Mouse (Mus musculus) erythroblast, adult 5-6 weeks (primary cell): ENCODE measurements around the gene Adam30. TPM values are rescaled to one million over a fixed set of nuclear protein-coding genes. Genes with fewer than 3 reads are reported as not detected.
"Not testable (repeated sequence)": the region's sequence is repeated elsewhere in the genome, so short reads cannot be mapped to it uniquely, and the experiment has no call there.

Source experiments
- ATAC-seq: replicated peaks from 2 replicates; pipeline ENCODE4 v1.8.0; 2016; ENCODE audit warnings: moderate number of reproducible peaks, mild to moderate bottlenecking, moderate TSS enrichment, inconsistent platforms; ENCODE audit not compliant: poor library complexity, low FRiP score, severe bottlenecking
- total RNA-seq, 2 experiments: library from RNA; stranded (forward) in 1 of 2; stranded (reverse) in 1 of 2; fragments of 150-400 nt in 1 of 2; fragments of 200-764, 138-1000 nt in 1 of 2; gene quantifications; 2 replicates each; pipeline versions ENCODE4 v1.2.3 to v1.2.4; 2015 to 2017; ENCODE audit warnings: low replicate concordance in 2 of 2

Adam30 gene
- total RNA-seq (2015; ENCODE audit: low replicate concordance), result not detected in 2 replicates
- total RNA-seq (2017; ENCODE audit: low replicate concordance), result 0.09 TPM in 1 of 2 replicates, not detected in the other

- ATAC-seq, result no peak
These were observed at the start of gene Adam30 for GRCm38 (mm10) chr3:98160330-98160729. Adam30 (plus strand) TSS chr3:98160630.

- no peak for ATAC-seq
These were observed 42.2 kb upstream of the Adam30 start for GRCm38 (mm10) chr3:98118252-98118651.

DNA sequence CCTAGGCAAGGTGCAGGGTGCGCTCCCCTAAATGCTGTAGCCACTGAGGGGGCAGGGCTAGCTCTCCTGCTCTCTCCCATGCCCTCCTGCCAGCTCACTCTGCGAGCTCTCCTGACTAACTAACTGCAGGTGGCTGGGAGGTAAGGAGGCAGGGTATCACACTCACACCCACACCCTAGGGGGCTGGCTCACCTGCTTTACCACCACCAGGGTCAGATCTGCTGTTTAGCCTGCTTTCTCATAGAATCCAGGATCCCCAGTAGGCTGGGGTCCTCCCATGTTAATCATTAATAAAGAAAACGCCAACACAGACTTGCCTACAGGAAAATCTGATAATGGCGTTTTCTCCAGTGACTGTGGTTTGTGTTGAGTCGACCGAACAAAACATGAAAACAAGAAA is 41.1 kb upstream of the Adam30 start:
- ATAC-seq, result no peak

GRCm38 (mm10) chr3:98120884-98121283 is 39.5 kb upstream of the Adam30 start:
- ATAC-seq, result no peak

DNA sequence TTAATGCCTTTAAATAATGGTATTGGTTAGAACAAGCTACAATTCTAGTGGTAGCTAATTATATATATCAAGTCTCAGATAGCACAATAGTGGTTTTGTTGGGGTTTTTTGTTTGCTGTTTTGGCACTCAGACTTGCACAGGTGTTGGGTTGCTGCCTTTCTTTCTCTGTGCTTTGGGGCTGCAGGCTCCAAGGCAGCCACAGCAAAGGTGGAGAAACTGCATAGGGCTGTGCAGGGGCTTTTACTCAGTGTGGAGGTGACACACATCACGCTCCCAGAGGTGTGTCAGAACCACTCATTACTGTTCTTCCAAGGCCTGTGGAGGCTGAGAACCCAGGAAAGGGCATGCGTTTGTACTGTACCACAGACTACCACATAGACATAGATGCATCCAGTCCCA is 32.7 kb upstream of the Adam30 start:
- ATAC-seq, result no peak

- no peak for ATAC-seq
These were observed 31.7 kb upstream of the Adam30 start for GRCm38 (mm10) chr3:98128716-98129115.

DNA sequence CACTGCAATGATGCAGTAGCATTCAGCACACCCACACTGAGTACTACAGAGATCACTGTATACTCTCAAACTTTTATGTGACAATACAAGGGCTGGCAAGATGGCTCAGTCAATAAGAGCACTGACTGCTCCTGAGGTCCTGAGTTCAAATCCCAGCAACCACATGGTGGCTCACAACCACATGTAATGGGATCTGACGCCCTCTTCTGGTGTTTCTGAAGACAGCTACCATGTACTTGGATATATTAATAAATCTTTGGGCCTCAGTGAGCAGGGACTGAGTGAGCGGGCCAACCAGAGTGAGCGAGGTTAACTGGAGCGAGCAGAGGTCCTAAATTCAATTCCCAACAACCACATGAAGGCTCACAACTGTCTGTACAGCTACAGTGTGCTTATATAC is 28.3 kb upstream of the Adam30 start:
- ATAC-seq, result not testable (repeated sequence)

DNA sequence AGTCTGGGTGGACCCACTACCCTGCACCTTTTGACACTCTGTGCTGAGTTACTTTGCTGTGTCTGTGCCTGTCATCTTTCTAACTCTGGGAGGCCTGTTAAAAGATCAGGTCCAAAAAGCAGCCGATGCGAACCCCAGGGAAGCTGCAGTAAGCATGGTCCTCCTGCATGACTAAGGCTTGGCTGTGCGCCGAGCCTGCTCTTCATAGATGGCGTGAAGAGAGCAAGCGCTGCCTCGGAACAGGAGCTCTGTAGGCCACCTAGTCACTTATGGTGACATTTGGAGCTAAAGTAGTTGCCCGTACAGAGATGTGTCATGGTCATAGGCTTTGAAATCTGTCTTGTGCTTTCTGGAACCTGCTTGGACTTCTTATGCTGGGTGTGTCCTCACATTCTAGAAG is 27.8 kb upstream of the Adam30 start:
- ATAC-seq, result no peak

GRCm38 (mm10) chr3:98141456-98141855 is 19.0 kb upstream of the Adam30 start:
- ATAC-seq, result no peak

DNA sequence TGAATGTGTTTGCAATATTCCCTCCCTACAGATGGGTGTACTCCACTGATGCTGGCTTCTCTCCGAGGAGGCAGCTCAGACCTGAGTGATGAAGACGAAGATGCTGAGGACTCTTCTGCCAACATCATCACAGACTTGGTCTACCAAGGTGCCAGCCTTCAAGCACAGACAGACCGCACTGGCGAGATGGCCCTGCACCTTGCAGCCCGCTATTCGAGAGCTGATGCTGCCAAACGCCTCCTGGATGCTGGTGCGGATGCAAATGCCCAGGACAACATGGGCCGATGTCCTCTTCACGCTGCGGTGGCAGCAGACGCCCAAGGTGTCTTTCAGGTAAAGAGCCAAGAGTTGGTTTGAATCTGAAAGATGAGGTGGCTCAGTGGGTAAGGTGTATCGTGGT is 17.6 kb upstream of the Adam30 start:
- no peak for ATAC-seq

DNA sequence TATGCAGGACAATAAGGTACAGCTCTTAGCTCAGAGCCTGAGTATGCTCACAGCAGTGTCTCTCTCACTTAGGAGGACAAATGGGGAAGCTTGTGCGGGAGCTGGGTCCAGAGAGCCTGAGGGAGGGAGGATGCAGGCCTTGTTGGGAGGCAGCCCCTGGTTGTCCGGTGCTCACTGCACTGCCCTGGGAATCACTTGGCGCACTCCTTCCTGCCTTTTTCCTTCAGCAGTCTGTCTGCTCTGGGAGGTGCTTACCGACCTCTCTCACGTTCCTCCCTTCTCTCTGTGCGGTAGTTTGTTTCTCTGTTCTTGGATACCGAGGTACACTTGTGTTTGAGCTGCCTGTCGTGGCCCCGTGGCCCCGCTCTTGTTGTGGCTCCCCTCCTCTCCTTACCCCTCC is 15.2 kb upstream of the Adam30 start:
- ATAC-seq, result no peak

- no peak for ATAC-seq
These were observed 13.7 kb upstream of the Adam30 start for GRCm38 (mm10) chr3:98146471-98147410.

DNA sequence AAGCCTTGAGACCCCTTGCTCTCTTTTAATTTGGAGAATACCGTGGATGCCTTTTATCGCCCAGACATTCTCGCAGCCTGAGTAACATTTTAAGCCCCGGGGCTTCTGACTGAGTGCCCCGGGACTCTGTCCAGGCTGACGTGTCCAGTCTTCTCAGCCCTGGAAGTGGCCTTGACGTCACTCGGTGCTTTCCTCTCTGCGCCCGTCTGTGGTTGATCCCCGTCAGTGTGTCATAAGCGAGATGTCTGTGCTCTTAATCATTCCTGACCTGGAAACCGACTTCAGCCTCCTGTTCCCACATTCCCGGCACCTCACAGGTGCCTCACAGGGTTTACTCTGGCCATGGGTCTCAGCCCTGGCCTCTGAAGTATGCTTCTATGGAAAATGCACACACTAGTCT is 12.7 kb upstream of the Adam30 start:
- ATAC-seq, result no peak

GRCm38 (mm10) chr3:98149881-98150280 is 10.5 kb upstream of the Adam30 start:
- ATAC-seq, result no peak

DNA sequence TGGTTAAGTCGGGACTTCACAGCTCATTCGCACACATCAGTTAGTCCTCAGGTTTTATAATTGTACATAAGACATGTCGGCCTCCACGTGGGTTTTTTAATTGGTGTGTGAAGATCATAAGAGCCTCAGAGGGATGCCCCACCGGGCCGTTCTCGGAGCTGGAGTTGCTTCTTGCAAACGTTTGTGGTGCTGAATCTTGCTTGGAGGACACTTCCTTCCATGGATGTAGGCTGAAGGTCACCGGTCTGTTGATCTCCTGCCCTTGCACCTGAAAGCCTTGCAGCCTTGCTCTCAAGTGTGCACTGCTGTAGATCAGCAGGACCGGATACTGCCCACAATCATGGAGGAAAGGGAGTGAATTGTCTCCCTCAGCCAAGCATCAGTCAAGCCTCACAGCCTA is 9.4 kb upstream of the Adam30 start:
- ATAC-seq, result no peak

GRCm38 (mm10) chr3:98153460-98153859 is 7.0 kb upstream of the Adam30 start:
- no peak for ATAC-seq

DNA sequence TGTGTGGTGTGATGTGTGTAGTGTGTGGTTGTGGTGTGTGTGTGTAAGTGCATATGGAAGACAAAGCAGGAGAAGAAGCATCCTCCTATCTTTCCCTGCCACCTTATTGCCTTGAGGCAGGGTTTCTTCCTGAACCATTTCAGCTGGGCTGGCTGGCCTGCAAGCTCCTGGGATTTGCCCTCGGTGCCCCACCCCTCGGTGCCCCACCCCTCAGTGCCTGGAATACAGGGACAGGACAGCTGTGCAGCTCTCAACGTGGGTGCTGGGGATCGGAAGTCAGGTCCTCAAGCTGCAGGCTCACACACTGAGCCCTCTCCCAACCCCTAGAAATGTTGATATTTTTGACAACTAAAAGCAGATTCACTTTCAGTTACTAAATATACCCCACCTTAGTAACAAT is 4.3 kb upstream of the Adam30 start:
- ATAC-seq, result no peak

- no peak for ATAC-seq
These were observed 3.4 kb upstream of the Adam30 start for GRCm38 (mm10) chr3:98157073-98157472.

- no peak for ATAC-seq
These were observed 2.8 kb upstream of the Adam30 start for GRCm38 (mm10) chr3:98157585-98157984.

GRCm38 (mm10) chr3:98158646-98159045 is 1.8 kb upstream of the Adam30 start:
- no peak for ATAC-seq

- ATAC-seq, result no peak
These were observed 1.1 kb upstream of the Adam30 start for GRCm38 (mm10) chr3:98159289-98159688.

- no peak for ATAC-seq
These were observed 17.9 kb downstream of the Adam30 start for GRCm38 (mm10) chr3:98178340-98178739.
